Mouse (Mus musculus): ENCODE results near the gene Cxcr5. TPM values are rescaled to one million over a fixed set of nuclear protein-coding genes. Genes with fewer than 3 reads are reported as not detected.

Cxcr5 gene
- total RNA-seq, 2 experiments from 2014 or later, result 0.10 TPM

DNA sequence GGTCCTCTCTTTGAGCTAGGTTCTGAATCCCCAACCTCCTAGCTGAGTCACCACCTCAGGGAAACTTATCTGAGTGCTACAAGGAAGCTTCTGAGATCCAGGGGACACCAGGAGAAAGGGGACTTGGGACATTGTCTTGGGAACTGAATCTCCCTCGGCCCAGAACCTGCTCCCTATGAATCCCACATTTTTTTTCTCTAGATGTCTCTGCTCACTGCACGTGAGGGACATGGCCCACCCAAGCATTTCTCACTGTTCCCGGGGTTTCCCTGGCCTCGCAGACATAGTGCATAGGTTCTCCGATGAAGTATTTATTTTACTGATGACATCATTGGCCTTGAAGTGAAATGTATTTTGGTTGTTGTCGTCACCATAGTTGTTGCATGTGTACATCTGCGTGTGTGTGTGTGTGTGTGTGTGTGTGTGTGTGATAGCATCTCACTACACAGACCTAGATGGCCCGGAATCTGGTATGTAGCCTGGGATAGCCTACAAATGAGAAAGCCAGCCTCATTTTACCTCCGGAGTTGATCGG is 65.8 kb downstream of the Cxcr5 start:
- DNase-seq (ENCODE audit: low spot score in 2 of 2), result no peak

DNA sequence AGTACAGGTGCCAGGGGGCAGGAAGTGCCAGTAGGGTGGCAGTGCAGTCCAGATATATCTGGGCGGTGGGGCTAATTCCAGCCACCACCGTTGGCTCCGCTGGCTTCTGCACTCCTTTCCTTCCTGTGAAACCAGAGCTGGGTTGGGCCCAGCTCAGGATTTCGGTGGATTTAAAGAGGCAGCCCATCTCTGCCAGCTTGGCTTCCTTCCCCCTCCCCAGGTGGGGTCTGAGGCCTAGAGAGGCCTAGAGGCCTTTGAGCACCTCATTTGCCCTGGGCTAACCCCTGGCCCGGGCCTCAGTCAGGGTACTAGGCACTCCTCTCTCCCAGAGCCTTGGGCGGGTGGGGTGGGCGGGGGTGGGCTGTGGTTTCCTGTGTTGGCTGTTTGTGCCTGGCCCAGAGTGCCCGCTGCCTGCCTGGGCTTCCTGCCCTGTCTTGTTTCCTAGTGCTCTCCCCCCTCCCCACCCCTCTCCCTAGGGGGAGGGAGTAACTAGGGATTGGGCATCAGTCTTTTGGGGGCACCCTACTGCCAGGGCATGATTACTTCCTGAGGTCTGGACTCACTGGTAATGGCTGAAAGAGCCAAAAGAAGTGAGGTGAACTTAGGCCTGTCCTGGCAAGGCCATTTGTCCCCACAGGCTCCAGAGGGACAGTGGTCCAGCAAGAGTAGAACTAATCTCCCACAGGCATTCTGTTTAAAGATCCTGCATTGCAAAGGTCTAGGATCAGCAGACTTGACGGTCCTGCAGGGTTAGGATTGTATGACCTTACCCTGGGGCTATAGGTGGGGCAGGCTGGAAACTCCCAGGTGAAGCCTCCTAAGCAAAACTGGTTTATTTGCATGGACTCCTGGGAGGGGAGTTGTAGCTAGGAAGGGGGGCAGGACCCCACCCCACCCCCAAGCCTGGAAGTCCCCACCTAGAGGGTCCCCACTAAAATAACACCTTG is 66.5 kb downstream of the Cxcr5 start:
- peak in 1 of 2 experiments; percentile 27 for DNase-seq (ENCODE audit: low spot score in 2 of 2)

DNA sequence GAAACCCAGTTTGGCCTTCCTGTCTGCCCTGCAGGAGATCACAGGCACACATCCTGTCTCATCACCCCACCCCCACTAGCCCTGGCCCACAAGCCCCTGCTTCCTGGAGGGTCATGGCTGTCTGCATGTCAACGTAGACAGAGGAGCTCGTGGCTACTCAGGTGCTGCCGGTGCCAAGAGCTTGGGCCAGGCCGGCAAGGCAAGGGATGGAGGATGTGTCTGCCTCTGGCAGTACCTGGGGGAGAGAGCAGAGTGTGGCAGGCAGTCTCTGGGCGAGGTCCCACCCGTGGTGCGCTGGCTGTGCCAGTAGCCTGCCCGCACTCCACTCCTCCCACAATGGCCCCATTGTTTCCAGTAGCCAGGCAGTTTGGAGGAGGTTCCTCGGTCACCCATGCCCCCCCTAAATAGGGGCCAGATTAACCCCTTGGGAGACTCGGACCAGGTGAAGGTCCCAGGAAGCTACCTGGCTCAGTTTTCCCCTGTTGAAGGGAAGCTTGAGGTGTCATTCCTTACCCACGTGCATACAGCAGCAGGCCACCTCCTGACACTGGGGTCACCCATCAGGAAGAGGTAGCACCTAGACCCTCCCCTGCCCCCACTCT is 67.3 kb downstream of the Cxcr5 start:
- peak in 1 of 2 experiments; percentile 29 for DNase-seq (ENCODE audit: low spot score in 2 of 2)

DNA sequence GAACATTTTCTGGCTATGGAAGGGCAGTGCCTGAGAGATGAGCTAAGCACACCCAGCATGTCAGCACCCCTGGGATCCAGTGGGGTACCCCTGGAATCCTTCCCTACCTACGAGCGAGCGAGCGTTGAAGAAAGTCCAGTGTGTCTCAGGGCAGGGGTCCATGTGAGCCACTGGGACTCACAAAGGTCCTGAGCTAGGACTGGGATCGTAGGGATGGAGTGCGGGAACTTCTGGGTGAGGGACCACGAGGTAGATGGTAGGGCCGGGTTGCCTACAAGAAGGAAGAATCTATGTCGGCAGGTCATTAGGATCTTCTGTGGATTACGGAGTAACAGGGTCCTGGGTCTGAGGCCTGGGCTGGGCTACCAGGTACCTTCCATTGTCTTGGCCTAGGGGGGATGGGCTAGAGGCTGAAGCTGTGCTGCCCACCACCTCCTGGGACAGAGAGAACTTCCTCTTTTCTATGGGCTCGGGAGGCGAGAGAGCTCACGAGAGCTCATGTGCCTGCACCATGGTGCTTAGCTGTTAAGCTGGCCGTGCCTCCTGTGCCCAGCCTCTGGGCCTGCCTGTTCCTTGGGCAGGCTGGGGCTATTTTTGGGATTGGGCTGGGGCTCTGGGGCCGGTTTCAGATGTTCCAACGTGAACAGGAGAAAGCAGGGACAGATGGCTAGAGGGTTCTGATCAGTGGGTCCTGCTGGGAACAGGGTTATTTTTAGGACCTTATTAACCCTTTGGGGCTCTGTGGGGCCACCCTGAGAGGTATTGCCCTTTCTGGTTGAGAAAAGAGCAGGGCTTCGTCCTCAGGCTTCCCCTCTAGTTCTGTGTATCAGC is 68.8 kb downstream of the Cxcr5 start:
- peak in 1 of 2 experiments; percentile 44 for DNase-seq (ENCODE audit: low spot score in 2 of 2)

DNA sequence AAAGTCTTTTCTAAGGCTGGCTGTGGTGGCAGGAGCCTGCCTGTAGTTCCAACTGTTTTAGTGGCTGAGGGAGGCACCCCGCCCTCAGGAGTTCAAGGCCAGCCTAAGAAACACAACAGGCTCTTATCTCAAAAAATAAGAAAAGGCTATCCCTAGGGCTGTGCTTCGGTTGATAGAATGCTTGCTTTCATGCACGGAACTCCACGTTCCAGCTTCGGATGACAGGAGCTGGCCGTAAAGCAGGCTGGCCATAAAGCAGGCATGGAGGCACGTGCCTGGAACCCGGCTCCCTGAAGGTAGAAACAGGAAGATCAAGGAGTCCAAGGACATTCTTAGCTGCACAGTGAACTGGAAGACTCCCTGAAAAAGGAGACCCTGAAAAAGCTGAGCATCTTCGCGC is 70.3 kb downstream of the Cxcr5 start:
- no peak for DNase-seq (ENCODE audit: low spot score in 2 of 2)

- peak in 1 of 2 experiments; percentile 23 for DNase-seq (ENCODE audit: low spot score in 2 of 2)
These were observed 71.3 kb downstream of the Cxcr5 start for GRCm38 (mm10) chr9:44490086-44490967.

DNA sequence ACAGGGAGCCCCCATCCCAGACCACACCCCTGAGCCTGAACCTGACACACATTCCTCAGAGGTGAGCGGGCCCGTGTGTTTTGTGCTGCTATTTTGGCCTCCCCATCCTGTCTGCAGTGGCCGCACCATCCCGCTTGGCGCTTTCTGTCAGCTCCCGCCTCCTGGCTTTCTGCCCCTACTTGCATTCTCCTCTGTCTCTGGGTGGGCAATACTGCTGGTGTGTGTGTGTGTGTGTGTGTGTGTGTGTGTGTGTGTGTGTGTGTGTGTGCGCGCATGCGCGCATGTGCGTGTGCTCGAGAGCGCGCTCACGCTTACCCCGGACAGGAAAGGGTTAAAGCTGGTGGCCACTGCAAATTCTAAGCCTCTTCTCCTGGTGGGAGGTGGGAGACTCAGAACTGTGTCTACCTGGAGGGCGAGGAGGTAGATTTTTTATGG is 72.0 kb downstream of the Cxcr5 start:
- DNase-seq (ENCODE audit: low spot score in 2 of 2), result peak in 1 of 2 experiments; percentile 61

GRCm38 (mm10) chr9:44488855-44489381 is 72.8 kb downstream of the Cxcr5 start:
- peak in 1 of 2 experiments; percentile 73 for DNase-seq (ENCODE audit: low spot score in 2 of 2)

GRCm38 (mm10) chr9:44488416-44488815 is 73.3 kb downstream of the Cxcr5 start:
- no peak for DNase-seq (ENCODE audit: low spot score in 2 of 2)

DNA sequence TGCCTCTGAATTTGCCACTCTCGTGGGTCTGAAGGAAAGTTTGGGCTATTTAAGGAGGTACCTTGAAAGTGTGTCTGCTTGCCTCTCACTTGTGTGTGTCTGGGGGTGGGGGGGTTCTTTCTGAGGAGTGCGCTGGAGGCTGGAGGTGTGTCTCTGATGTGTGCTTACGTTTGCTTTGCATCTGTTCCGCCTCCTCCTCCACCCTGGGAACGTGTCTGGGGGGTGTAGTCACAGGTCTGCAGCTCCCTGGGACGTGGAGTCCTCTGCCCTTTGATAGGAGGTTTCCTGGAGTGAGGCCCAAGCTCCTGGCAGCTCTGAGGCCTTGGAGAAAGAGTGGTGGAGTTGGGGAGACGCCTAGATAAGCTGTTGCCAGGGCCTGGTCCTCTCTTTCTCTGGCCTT is 74.2 kb downstream of the Cxcr5 start:
- DNase-seq (ENCODE audit: low spot score in 2 of 2), result peak in 1 of 2 experiments; percentile 53

DNA sequence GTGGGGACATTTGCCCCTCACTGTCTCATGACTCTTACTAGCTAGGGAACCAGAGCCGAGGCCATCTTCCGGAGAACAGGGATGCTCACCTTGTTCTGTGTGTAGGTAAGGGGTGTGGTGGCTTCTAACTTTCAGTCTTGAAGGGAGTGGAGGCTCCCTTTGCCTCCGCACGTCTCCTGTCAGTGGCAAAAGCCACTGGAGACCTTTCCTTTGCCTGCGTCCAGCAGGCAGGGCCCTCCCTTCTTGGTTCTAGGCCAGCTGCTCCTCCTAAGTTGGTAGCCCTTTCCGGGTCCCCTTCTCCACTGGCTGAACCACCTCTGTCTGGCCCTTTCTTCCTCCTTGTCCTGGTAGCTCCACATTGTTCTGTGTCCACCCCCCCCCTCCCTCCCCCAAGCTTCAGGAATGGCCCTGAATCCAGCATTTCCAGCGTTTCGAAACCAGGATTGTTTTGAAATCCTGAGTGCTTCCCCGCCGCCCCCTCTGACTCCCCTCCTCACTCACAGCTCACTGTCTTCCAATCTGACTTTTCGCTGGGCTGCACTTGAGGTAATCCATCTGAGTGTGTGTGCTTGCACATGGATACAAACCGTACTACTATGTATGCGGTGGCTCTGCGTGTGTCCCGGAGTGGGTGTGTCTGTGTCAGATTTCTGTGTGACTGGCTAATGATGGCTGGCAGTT is 74.8 kb downstream of the Cxcr5 start:
- peak in 1 of 2 experiments; percentile 59 for DNase-seq (ENCODE audit: low spot score in 2 of 2)

DNA sequence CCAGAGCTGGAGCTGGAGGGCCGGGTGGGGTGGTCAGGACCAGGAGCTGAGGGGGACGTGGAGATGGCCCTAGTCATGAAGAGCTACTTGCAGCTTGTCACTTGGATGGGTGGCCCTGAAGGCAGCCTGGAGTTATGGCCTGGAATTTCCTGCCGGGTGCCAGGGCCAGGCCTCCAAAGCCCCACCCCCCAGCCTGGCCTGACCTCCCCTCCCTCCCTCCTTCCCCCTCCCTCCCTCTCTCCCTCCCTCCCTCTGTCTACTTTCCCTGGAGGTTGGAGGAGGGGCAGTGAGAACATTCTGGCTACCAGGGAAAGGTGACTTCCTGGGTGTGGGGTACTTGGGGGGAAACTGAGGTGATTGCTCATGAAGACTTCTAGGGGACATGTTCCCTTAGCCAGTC is 75.3 kb downstream of the Cxcr5 start:
- peak in 1 of 2 experiments; percentile 44 for DNase-seq (ENCODE audit: low spot score in 2 of 2)

- DNase-seq (ENCODE audit: low spot score in 2 of 2), result no peak
These were observed 76.0 kb downstream of the Cxcr5 start for GRCm38 (mm10) chr9:44485516-44486161.

DNA sequence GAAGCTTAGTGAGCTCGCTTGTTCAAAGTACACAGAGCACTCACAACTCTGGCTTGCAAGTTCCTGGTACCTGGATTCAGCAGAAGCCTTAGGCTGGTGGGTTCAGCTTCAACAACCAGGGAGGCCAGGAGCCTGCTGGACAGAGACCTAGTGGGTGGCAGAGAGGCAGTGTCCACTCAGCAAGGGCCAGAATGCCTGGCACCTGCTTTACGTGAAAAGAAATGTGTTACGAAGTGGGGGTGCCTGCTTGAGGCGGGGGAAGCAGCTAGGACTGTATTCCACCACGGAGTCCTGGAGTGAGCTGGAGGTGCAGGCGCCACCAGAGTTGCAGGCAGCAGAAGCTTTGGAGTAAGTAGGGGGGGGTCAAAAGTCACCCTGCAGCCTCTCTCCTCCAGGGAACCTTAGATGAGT is 76.6 kb downstream of the Cxcr5 start:
- no peak for DNase-seq (ENCODE audit: low spot score in 2 of 2)

DNA sequence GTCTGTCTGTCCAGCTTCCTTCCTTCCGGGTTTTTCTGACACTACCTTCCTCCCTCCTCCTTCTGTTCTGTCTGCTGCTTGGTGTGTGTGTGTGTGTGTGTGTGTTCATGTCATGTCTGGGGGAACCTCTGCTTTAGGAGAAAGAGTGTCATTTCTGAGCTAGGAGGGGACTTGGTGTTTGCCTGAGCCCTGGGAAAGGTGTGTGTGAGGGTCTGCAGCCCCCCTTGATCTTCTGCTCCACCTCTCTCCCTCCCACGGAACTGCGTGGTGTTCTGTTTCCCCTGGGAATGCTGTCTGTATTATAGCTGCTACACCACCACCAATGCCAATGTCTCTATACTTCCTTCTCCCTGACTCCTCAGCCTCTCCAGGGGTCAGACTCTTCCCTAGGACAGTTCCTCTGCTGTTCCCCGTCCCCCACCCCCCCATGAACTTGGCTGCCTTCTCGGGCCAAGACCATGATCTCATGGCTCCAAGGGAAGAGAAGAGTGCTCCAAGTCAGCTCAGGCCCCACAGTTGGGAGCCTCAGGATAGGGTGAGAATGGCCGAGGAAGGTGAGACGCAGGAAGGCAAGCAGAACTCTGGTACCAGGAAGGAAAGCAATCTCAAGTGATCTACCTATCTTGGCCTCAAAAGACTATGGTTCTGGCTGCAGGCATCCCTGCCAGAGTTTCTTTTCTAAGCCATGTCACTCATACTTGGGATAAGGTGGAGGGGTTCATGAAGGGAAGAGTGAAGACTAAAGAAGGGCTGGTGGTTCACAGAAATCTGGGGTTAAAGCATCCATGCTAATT is 77.2 kb downstream of the Cxcr5 start:
- DNase-seq (ENCODE audit: low spot score in 2 of 2), result no peak

- peak in 1 of 2 experiments; percentile 60 for DNase-seq (ENCODE audit: low spot score in 2 of 2)
These were observed 78.1 kb downstream of the Cxcr5 start for GRCm38 (mm10) chr9:44483510-44484044.

DNA sequence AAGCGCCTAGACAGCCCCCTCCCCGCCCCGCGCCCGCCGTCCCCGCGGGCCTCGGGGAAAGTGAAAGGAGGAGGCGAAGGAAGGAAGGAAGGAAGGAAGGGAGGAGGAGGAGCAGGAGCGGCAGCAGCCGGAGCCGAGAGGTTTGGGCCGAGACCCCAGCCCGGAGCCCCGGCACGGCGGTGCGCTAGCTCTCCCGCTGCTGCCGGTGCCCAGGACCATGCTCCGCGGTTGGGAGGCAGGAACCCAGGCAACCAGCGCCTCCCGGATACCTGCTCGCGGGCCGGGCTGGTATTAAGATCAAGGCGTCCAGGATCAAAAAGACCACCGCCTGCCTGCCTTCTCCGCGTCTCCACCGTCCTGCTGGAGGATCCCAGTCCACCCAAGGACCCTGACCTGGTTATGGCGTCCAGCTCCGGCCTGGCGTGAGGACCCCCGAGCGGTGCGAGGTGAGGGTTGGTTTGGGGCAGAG is 78.6 kb downstream of the Cxcr5 start:
- DNase-seq (ENCODE audit: low spot score in 2 of 2), result peak in 1 of 2 experiments; percentile 51

Measured in gastrocnemius, postnatal 4 days (tissue).